Mouse (Mus musculus): Measurements from ENCODE around the gene Speg.

Speg gene

DNA sequence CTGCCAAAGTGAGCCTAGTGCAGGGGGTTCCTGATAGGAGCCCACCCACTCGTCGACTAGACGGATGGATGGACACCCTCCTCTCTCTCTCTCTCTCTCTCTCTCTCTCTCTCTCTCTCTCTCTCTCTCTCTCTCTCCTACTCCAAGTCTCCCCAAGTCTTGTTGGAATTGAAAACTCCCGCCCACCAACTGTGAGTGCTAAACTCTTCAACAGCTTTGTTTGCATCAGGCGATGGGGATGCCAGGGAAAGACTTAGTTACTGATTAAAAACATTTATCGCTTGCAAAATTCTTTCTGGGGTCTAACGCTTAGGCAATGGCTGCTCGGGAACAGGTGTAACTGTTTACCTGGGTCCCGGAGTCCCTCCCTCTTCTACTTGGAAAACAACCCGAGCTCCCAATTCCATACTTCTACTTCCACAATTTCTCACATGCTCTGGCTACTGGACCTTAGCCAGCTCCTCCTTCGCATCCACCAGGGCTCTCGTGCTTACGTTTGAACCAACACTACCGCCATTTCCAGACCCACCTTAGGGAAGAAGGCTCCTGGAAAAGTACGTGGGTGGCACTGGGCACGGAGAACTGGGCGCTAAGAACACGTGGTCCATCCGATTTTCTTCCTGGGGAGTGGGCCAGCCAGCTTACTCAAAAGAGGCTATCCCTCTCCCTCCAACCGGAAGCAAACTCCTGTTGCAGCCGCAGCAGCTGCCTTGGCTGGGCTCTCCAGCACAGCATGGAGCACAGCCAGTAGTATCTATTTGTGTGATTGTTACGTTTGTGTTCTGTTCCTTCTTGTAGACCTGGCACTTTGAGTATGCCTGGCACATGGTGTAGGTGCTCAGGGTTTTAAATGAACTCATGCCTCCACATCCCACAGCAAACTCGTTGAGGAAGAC is 83.9 kb downstream of the Speg start:
- in situ Hi-C loops (cut with MboI) = no loop called here

DNA sequence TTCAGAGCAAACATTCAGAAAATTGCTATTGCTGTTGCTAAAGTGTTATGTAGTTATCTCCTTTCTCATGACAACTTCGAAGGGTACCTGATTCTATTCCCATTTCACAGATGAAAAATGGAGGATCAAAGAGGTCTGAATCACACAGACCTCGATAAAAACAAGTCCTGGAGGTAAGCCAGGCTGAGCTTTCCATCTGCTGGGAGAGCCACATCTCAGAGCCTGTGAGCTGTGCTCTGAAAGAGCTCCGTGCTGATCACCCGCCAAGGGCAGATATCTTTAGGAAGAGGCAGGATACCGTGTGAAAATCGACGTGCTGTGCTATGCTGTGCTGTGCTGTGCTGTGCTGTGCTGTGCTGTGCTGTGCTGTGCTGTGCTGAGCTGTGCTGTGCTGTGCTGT is 85.2 kb downstream of the Speg start:
- in situ Hi-C loops (cut with MboI) = no loop called here

DNA sequence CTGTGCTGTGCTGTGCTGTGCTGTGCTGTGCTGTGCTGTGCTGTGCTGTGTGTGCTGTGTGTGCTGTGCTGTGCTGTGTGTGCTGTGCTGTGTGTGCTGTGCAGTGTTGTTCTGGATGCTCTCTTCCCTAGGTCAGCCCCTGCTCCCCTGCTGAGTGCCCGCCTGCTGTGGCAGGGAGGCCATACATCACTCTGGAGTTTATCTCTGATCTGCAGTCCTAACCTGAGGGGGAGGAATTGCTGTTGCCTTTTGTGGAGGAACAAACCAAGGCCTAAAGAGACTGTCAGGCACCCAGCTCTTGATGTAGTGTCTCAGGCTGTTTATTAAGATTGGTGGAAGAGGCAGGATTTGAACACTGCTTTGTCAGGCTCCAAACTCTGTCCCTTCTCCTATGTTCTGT is 87.5 kb downstream of the Speg start:
- in situ Hi-C loops (cut with MboI) = no loop called here

DNA sequence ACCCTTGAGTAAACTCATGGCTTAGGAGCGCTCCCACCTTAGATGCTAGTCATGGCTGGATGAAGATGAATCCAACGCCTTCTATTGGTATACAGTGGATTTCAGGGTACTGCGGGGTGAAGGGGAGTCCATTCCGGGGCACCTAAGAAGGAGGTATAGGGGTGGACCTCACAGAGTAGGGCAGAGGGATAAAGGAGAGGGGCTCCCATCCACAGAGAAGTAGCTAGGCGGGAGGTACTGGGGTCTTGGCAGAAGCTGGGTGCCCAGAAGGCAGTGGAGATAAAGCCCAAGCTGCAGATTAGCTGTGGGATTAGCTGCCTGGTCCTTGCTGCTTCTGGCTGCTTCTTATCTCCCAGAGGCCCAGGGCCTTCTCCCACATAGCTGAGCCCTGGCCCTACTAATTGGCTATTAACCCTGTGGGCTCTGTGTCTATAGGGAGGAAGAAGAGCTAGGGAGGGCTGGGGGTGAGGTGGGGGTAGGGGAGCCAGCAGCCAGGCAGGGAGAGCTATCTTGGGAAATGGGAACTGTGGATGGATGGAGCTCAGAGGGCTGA is 88.6 kb downstream of the Speg start:
- in situ Hi-C loops (cut with MboI) = no loop called here

DNA sequence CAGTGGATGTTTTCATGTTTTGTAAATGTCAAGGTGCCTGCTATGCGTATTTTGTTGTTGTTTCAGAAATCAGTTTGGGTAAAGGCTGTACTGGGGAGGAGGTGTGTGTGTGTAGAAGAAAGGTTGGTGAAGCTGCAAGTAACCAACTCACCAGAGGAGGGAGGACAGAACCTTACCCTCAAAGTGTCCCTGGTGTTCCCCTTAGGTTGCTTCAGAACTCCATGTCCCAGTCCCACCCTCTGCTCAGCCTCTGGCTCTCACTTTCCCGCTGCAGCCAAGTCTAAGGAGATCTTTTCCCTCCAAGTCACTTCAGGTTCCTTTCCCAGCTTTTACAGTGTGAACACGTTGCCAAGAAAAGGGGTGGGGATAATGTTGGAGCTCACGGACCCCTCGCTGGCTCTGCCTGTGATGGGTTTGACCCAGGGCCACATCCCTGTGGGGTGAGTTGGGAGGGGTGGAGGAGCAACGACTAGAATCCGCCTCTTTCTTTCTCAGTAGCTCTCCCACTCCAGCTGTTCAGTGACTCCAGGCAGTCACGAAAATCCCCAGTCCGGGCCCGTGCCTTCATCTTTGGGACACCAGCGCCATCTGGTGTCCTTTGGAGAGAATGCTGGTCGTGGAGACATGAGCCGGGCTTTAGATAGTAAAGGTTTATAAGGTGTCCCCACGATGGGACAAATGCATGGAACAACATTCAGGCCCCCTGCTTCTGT is 92.3 kb downstream of the Speg start:
- in situ Hi-C loops (cut with MboI) = no loop called here

DNA sequence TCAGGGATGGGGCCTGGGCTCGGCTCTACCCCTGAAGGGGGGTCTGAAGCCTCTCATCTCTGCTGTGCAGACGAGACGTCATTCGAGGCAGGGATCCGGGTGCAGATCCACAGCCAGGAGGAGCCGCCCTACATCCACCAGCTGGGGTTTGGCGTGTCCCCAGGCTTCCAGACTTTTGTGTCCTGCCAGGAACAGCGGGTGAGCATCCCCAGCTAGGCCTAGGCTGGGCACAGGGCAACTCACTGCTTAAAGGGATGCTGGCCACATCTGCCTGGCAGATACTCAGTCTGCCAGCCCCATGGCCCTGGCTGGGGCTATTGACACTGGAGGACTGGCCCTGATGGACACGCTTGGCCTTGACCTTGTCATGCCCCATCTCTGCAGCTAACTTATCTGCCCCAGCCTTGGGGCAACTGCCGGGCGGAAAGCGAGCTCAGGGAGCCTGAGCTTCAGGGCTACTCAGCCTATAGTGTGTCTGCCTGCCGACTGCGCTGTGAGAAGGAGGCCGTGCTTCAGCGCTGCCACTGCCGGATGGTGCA is 94.3 kb downstream of the Speg start:
- in situ Hi-C loops (cut with MboI) = no loop called here

DNA sequence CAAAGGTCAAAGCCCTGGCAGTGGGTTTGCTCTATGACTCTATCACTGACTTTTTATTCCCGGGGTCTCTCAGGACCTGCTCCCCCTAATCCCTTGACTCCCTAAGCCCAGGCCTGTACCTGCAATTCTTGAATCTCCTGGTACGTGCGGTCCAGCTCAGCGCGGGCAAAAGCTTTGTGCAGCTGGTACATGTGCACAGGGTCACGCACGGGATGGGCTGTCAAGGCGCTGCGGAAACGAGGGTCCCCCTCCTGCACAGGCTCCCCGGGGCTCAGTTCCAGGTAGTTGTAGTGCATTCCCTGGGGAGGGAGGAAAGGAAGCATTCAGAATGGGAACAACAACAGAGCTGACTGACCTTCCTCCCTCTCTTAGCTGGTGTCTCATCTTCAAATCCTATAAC is 101.3 kb downstream of the Speg start:
- in situ Hi-C loops (cut with MboI) = loop anchor here (5.0 kb wide), 1 partner anchor 116 kb away; no protein-coding TSS in a partner anchor

DNA sequence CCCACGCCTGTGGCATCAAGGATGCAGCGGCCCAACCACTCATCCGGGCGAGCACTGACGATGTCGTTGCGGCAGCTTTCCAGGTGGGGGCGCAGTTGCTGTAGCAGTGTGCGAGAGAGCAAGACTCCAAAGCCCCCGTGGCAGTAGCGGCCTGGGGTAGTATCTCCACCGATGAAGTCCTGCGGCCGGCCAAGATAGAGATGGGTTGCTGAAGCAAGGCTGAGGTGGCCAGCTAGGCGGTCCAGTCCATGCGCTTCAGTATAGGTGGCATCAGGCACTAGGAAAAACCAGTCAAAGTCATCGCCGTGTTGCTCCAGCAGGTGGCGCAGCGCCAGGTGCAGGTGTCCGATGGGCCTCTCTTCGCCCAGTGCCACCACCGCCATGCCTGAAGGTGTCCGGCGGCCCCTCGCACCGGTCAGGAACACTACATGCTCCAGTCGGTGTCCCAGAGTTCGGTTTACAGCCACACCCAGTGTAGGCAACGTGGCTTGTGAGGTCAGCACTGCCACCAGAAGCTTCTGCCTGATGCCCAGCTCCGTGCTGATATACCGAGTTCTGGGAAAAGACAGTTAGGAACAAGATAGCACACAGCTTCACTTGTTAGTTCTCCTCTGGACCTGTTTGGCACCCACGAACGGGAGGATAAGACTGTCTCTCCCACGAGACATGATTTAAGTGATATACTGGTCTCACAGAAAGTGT is 102.3 kb downstream of the Speg start:
- in situ Hi-C loops (cut with MboI) = loop anchor here (5.0 kb wide), 1 partner anchor 115 kb away; no protein-coding TSS in a partner anchor

DNA sequence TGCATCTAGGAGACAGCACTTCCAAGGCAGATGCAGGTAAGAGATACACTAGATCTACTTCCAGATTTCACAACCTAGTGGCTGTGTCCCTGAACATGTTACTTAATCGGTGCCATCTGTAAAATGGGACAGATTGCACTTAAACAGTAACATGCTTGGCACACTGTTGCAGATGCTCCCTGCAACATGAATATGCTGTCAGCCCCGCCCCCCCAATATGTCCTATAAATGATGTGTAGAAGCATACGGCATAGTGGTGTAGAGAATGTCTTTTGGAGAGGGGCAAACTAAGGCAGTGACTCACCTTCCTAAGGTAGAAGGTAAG is 102.8 kb downstream of the Speg start:
- in situ Hi-C loops (cut with MboI) = loop anchor here (5.0 kb wide), 1 partner anchor 114 kb away; no protein-coding TSS in a partner anchor

DNA sequence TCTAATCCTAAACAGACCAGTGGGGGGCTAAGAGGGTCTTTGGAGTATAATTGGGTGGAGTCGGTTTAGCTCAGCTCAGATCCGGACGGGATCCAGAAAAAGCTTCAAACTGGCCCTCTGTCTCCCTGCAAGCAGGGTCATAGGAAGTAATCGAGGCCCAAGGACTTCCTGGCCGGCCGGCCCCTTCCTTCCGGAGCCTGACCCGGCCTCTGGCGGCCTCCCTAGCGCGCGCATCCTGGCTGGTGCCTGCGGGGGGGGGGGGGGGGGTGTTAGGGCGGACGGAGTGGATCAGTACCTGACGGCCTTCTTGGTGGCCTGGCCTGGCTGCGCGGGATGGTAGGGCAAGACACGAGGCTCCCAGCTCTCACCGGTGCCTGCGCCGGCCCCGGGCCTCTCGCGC is 103.4 kb downstream of the Speg start:
- in situ Hi-C loops (cut with MboI) = loop anchor here (5.0 kb wide), 1 partner anchor 114 kb away; no protein-coding TSS in a partner anchor

DNA sequence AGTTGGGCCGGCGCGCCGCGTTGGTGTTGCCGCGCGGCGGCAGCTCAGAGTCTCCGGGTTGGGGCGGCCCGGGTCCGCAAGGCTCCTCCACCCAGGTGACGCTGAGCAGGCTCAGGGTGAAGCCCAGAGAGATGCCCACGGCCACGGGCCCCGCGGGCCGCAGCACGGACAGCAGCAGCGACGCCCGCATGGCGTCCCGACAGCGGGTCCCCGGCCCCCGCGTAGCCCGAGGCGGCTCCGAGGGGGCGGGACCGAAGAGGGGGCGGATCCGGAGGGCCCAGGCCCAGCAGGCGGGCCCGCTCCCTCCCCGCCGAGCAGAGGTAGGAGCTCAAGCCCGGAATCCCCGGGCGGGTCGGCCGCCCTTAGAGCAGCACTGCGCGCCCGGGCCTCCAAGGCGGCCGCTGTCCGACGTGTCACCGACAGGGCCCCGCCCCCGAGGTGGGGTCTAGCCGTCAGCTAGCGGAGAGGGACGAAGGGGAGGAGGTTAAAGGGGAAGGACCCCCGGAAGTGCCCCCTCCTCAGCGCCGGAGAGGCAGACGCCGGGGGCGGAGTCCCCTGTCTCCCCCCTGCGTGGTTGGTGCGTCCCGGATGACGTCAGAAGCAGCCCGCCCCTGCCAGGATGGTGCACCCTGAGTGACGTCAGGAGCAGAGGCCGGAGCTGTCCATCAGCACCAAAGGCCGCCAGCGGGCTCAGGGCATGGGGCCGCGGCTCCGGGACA is 104.0 kb downstream of the Speg start, which contains the start of the genes Chpf and Tmem198:
Gene Chpf (minus strand): TSS at position 392 of the 719 bp plus-strand sequence.
Gene Tmem198 (plus strand): TSS at position 617 of the 719 bp plus-strand sequence.
- in situ Hi-C loops (cut with MboI) = loop anchor here (5.0 kb wide), 1 partner anchor 113 kb away; no protein-coding TSS in a partner anchor

DNA sequence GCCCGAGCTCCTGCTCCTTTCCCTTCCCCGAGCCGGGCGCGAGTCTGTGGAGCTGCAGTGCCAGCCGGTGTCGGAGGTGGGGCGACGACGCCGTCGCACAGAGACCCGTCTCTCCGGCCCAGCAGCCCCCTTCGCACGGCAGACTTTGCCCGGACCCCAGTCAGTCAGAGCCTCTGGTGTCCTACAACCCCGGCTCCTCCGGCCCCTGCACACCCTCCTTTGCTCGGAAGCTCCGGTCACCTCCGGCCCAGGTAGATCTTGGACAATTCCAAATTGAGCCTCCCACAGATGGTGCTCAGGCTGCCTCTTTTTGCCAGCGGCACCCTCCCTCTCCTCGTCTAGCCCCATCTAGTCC is 104.5 kb downstream of the Speg start:
- in situ Hi-C loops (cut with MboI) = loop anchor here (5.0 kb wide), 1 partner anchor 113 kb away; no protein-coding TSS in a partner anchor

DNA sequence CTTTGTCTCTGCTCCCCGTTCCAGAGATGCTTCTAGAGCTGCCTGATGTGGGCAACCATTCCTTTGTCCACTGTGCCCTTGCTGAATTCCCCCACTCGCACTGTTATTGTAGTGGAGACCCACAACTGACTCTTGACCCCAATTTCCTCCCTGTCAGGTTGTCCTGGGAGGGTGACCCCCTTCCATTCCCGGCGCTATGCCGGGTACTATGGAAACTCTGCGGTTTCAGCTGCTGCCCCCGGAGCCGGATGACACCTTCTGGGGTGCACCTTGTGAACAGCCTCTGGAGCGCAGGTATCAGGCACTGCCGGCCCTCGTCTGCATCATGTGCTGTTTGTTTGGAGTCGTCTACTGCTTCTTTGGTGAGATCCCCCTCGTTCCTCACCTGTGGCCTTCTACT is 104.9 kb downstream of the Speg start:
- in situ Hi-C loops (cut with MboI) = no loop called here

DNA sequence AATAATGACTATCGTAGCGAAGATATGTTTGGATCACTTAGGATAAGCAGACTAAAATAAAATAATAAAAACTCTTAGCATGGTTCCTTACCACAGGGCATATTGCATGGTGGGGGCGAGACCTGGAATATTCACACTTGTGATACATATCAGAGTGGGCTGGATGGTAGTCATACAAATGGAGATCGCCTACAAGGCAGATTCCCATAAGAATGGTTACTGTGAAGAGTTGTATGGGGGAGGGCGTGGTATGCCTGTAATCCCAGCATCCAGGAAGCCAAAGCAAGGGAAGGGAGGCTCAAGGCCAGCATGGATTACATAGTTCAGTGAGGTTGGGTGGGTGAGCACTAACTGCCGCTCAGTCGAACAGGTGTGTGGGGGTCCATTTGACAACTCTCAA is 105.6 kb downstream of the Speg start:
- in situ Hi-C loops (cut with MboI) = no loop called here
